Comparison of ENCODE assay signal across 1 mouse cellular context in the genomic region with DNA sequence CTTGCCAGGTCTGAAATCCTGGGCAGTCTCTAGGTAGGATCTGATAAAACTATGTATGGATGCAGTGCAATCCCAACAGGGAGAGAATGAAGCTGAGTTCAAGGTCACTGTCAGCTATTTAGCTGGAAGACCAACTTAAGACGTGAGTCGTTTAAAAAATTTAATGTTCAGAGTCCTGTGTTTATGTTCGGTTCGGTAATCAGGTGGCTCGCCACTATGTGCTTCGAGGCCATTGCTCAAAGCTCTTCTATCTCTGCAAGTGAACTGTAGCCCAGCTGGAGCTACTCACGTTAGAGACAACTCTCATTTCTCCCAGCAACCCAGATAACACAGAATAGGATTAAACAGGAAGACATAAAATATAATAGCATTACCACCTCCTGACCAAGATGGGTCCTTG.
A peak's percentile ranks its signal among the peaks of the same experiment; 100 is the strongest.
TF ChIP-seq lines count a peak whose summit lies in the region.

No protein-coding gene starts in this region.

TF ChIP-seq in CH12.LX, 34 proteins besides CTCF, POLR2A, EP300 and RAD21:
- TF ChIP-seq POLR2AphosphoS2 (IDR thresholded peaks at IDR 0.05; ENCODE audit: low read depth, low read length) (peak; percentile 93), ZKSCAN1 (IDR thresholded peaks at IDR 0.05; ENCODE audit: borderline replicate concordance, low read depth, low read length) (no peak)
